Mouse (Mus musculus): ENCODE measurements around the gene Akap8l. TPM values are rescaled to one million over a fixed set of nuclear protein-coding genes. Genes with fewer than 3 reads are reported as not detected.

Gene Akap8l
- polyA plus RNA-seq, 1 experiment: 71.5 TPM

GRCm38 (mm10) chr17:32312801-32313200 is 37.6 kb downstream of the Akap8l start:
- H3K27ac ChIP-seq (ENCODE audit: insufficient read depth, low read depth, low read length): no peak overlapping the region
- TF ChIP-seq CTCF (conservative IDR thresholded peaks at IDR 0.05; ENCODE audit: insufficient read depth, insufficient read length, low read depth, low read length) (no peak), POLR2A (IDR thresholded peaks at IDR 0.05; ENCODE audit: low read depth, low read length) (no peak)
- H3K4me1 ChIP-seq (ENCODE audit: control insufficient read depth, insufficient read depth, low read length): no peaks in the 10 kb centered on the region
- DNase-seq: no peak
- no peak overlapping the region for H3K4me3 ChIP-seq (ENCODE audit: insufficient read depth, low read depth, low read length)
- H3K27me3 ChIP-seq (replicated peaks; ENCODE audit: control insufficient read depth, insufficient read depth, low read length): no peaks in the 10 kb centered on the region
- WGBS: 89% methylated on average over 8 of the region's 8 CpGs
- peaks cover 13% of the 10 kb centered on the region for H3K36me3 ChIP-seq (ENCODE audit: control insufficient read depth, insufficient read depth, low read length)

GRCm38 (mm10) chr17:32307963-32308362 is 42.4 kb downstream of the Akap8l start:
- Histone ChIP-seq H3K4me3 (ENCODE audit: insufficient read depth, low read depth, low read length) (no peak overlapping the region), H3K36me3 (ENCODE audit: control insufficient read depth, insufficient read depth, low read length) (peaks cover 21% of the 10 kb centered on the region), H3K27me3 (replicated peaks; ENCODE audit: control insufficient read depth, insufficient read depth, low read length) (no peaks in the 10 kb centered on the region), H3K27ac (ENCODE audit: insufficient read depth, low read depth, low read length) (no peak overlapping the region), H3K4me1 (ENCODE audit: control insufficient read depth, insufficient read depth, low read length) (no peaks in the 10 kb centered on the region)
- TF ChIP-seq POLR2A (IDR thresholded peaks at IDR 0.05; ENCODE audit: low read depth, low read length) (no peak), CTCF (conservative IDR thresholded peaks at IDR 0.05; ENCODE audit: insufficient read depth, insufficient read length, low read depth, low read length) (no peak)
- DNase-seq: no peak
- 86% methylated on average over 4 of the region's 4 CpGs for WGBS

- WGBS: 83% methylated on average over 1 of the region's 1 CpGs
- TF ChIP-seq POLR2A (IDR thresholded peaks at IDR 0.05; ENCODE audit: low read depth, low read length) (no peak), CTCF (conservative IDR thresholded peaks at IDR 0.05; ENCODE audit: insufficient read depth, insufficient read length, low read depth, low read length) (no peak)
- DNase-seq: no peak
- no peaks in the 10 kb centered on the region for H3K36me3 ChIP-seq (ENCODE audit: control insufficient read depth, insufficient read depth, low read length)
- no peak overlapping the region for H3K4me3 ChIP-seq (ENCODE audit: insufficient read depth, low read depth, low read length)
- no peaks in the 10 kb centered on the region for H3K27me3 ChIP-seq (replicated peaks; ENCODE audit: control insufficient read depth, insufficient read depth, low read length)
- H3K4me1 ChIP-seq (ENCODE audit: control insufficient read depth, insufficient read depth, low read length): no peaks in the 10 kb centered on the region
- no peak overlapping the region for H3K27ac ChIP-seq (ENCODE audit: insufficient read depth, low read depth, low read length)
These were observed 52.3 kb downstream of the Akap8l start for GRCm38 (mm10) chr17:32298125-32298524.

GRCm38 (mm10) chr17:32295901-32296300 is 54.5 kb downstream of the Akap8l start:
- Histone ChIP-seq H3K27me3 (replicated peaks; ENCODE audit: control insufficient read depth, insufficient read depth, low read length) (no peaks in the 10 kb centered on the region), H3K27ac (ENCODE audit: insufficient read depth, low read depth, low read length) (no peak overlapping the region), H3K4me1 (ENCODE audit: control insufficient read depth, insufficient read depth, low read length) (no peaks in the 10 kb centered on the region), H3K36me3 (ENCODE audit: control insufficient read depth, insufficient read depth, low read length) (no peaks in the 10 kb centered on the region), H3K4me3 (ENCODE audit: insufficient read depth, low read depth, low read length) (no peak overlapping the region)
- DNase-seq: no peak
- TF ChIP-seq CTCF (conservative IDR thresholded peaks at IDR 0.05; ENCODE audit: insufficient read depth, insufficient read length, low read depth, low read length) (no peak), POLR2A (IDR thresholded peaks at IDR 0.05; ENCODE audit: low read depth, low read length) (no peak)
- 89% methylated on average over 2 of the region's 2 CpGs for WGBS

GRCm38 (mm10) chr17:32295160-32295559 is 55.2 kb downstream of the Akap8l start:
- 83% methylated on average over 4 of the region's 4 CpGs for WGBS
- no peaks in the 10 kb centered on the region for H3K4me1 ChIP-seq (ENCODE audit: control insufficient read depth, insufficient read depth, low read length)
- H3K27me3 ChIP-seq (replicated peaks; ENCODE audit: control insufficient read depth, insufficient read depth, low read length): no peaks in the 10 kb centered on the region
- TF ChIP-seq CTCF (conservative IDR thresholded peaks at IDR 0.05; ENCODE audit: insufficient read depth, insufficient read length, low read depth, low read length) (no peak), POLR2A (IDR thresholded peaks at IDR 0.05; ENCODE audit: low read depth, low read length) (no peak)
- no peak overlapping the region for H3K27ac ChIP-seq (ENCODE audit: insufficient read depth, low read depth, low read length)
- H3K36me3 ChIP-seq (ENCODE audit: control insufficient read depth, insufficient read depth, low read length): no peaks in the 10 kb centered on the region
- DNase-seq: no peak
- no peak overlapping the region for H3K4me3 ChIP-seq (ENCODE audit: insufficient read depth, low read depth, low read length)

GRCm38 (mm10) chr17:32285138-32285670 is 65.2 kb downstream of the Akap8l start:
- Histone ChIP-seq H3K27ac (ENCODE audit: insufficient read depth, low read depth, low read length) (0 out of 2 replicates have a peak overlapping the region, but pooled peaks have one; percentile 98), H3K4me3 (ENCODE audit: insufficient read depth, low read depth, low read length) (peak overlapping the region; percentile 96), H3K27me3 (replicated peaks; ENCODE audit: control insufficient read depth, insufficient read depth, low read length) (no peaks in the 10 kb centered on the region), H3K36me3 (ENCODE audit: control insufficient read depth, insufficient read depth, low read length) (no peaks in the 10 kb centered on the region), H3K4me1 (ENCODE audit: control insufficient read depth, insufficient read depth, low read length) (peaks cover 6% of the 10 kb centered on the region)
- no peak for DNase-seq
- no peak for TF ChIP-seq POLR2A (IDR thresholded peaks at IDR 0.05; ENCODE audit: low read depth, low read length)
- no peak for TF ChIP-seq CTCF (conservative IDR thresholded peaks at IDR 0.05; ENCODE audit: insufficient read depth, insufficient read length, low read depth, low read length)
- WGBS: 36% methylated on average over 6 of the region's 6 CpGs

- 1% methylated on average over 93 of the region's 100 CpGs for WGBS
- Histone ChIP-seq H3K27me3 (replicated peaks; ENCODE audit: control insufficient read depth, insufficient read depth, low read length) (no peaks in the 10 kb centered on the region), H3K36me3 (ENCODE audit: control insufficient read depth, insufficient read depth, low read length) (no peaks in the 10 kb centered on the region), H3K27ac (ENCODE audit: insufficient read depth, low read depth, low read length) (peak within 1 kb of the TSS; percentile 98), H3K4me1 (ENCODE audit: control insufficient read depth, insufficient read depth, low read length) (peaks cover 8% of the 10 kb centered on the region), H3K4me3 (ENCODE audit: insufficient read depth, low read depth, low read length) (peak within 1 kb of the TSS; percentile 96)
- peak; percentile 94 for DNase-seq
- TF ChIP-seq CTCF (conservative IDR thresholded peaks at IDR 0.05; ENCODE audit: insufficient read depth, insufficient read length, low read depth, low read length) (no peak), POLR2A (IDR thresholded peaks at IDR 0.05; ENCODE audit: low read depth, low read length) (peak; percentile 15)
These were observed 65.9 kb downstream of the Akap8l start, which contains the start of gene Brd4 for GRCm38 (mm10) chr17:32284262-32285137. Gene Brd4, minus strand, starts transcription at chr17:32284722.
